Mouse (Mus musculus) spleen, adult 2 months (tissue): ENCODE results near the gene Usp45. TPM values are rescaled to one million over a fixed set of nuclear protein-coding genes. Genes with fewer than 3 reads are reported as not detected.

ENCODE experiments used
- DNase-seq, 2 experiments: peaks; one replicate each; pipeline versions ENCODE4 v3.0.0 to v3.0.0-alpha.2; 2012 to 2021; ENCODE audit warnings: low spot score in 2 of 2, low read depth in 1 of 2
- H3K27ac ChIP-seq: fragments of 200-500 bp; 2 replicates; pipeline ENCODE4 v1.5.1; 2012; ENCODE audit warnings: low read length, inconsistent platforms; ENCODE audit not compliant: insufficient read depth
- H3K27me3 ChIP-seq: fragments of 200-500 bp; 2 replicates; pipeline ENCODE4 v1.6.1; 2012; ENCODE audit warnings: mild to moderate bottlenecking, moderate library complexity, low read length, inconsistent platforms; ENCODE audit not compliant: control insufficient read depth, insufficient read depth
- H3K36me3 ChIP-seq: fragments of 200-500 bp; 2 replicates; pipeline ENCODE4 v1.6.1; 2012; ENCODE audit warnings: mild to moderate bottlenecking, low read length, inconsistent platforms; ENCODE audit not compliant: control insufficient read depth, insufficient read depth
- H3K4me1 ChIP-seq: fragments of 200-500 bp; 2 replicates; pipeline ENCODE4 v1.6.1; 2011; ENCODE audit warnings: inconsistent platforms; ENCODE audit not compliant: control insufficient read depth, insufficient read depth, insufficient read length
- H3K4me3 ChIP-seq: fragments of 200-500 bp; 2 replicates; pipeline ENCODE4 v1.5.1; 2011; ENCODE audit warnings: mild to moderate bottlenecking, inconsistent platforms; ENCODE audit not compliant: insufficient read depth, insufficient read length; ENCODE audit errors: extremely low read depth
- CTCF ChIP-seq: fragments of 200-500 bp; IDR thresholded peaks from 2 replicates; pipeline ENCODE4 v1.5.1; 2011; ENCODE audit warnings: mild to moderate bottlenecking, inconsistent platforms; ENCODE audit not compliant: insufficient read depth, insufficient read length, insufficient replicate concordance; ENCODE audit errors: extremely low read depth
- POLR2A ChIP-seq: fragments of 200-500 bp; IDR thresholded peaks from 2 replicates; pipeline ENCODE4 v1.6.1; 2011; ENCODE audit warnings: low read depth, low read length, inconsistent platforms
- WGBS: fragments of 180-500 bp; shearing (Covaris S2); methylation state at CpG from one replicate; pipeline ENCODE4 v1.1.7; 2018; 5-methylcytosine and 5-hydroxymethylcytosine counted together
- polyA plus RNA-seq: library from polyadenylated mRNA; depleted of rRNA; stranded (reverse); fragments of >200 nt; gene quantifications from 2 replicates; pipeline ENCODE4 v1.2.3, GENCODE M21; 2012

The Usp45 gene
- polyA plus RNA-seq, 1 experiment = 2.3 TPM

- peak; percentile 13 to 15 for DNase-seq
- 35% methylated on average over 2 of the region's 2 CpGs for WGBS
- peaks cover 18% of the 10 kb centered on the region for H3K36me3 ChIP-seq
Measured at GRCm38 (mm10) chr4:21814029-21814428, 47.1 kb downstream of the Usp45 start.

GRCm38 (mm10) chr4:21826616-21827015 lies 59.7 kb downstream of the Usp45 start:
- Histone ChIP-seq H3K4me3 (no peak overlapping the region), H3K27ac (no peak overlapping the region), H3K4me1 (no peaks in the 10 kb centered on the region), H3K36me3 (peaks cover 22% of the 10 kb centered on the region), H3K27me3 (no peaks in the 10 kb centered on the region)
- no peak for TF ChIP-seq CTCF
- no peak for DNase-seq
- 86% methylated on average over 2 of the region's 2 CpGs for WGBS

More at GRCm38 (mm10) chr4:21814029-21814428, 47.1 kb downstream of the Usp45 start:
- no peaks in the 10 kb centered on the region for H3K4me1 ChIP-seq
- no peak overlapping the region for H3K27ac ChIP-seq
- no peaks in the 10 kb centered on the region for H3K27me3 ChIP-seq
- H3K4me3 ChIP-seq = no peak overlapping the region
- TF ChIP-seq CTCF = peak; percentile 57; the same call in 1 of the 2 replicates
- TF ChIP-seq POLR2A = no peak

GRCm38 (mm10) chr4:21832844-21833243 lies 65.9 kb downstream of the Usp45 start:
- peaks cover 8% of the 10 kb centered on the region for H3K36me3 ChIP-seq
- WGBS = 97% methylated on average over 8 of the region's 8 CpGs

GRCm38 (mm10) chr4:21847481-21848286 lies 80.7 kb downstream of the Usp45 start, which contains the start of gene Pnisr:
TSS of gene Pnisr (plus strand) at chr4:21847583.
- WGBS = under 1% methylated on average over 50 of the region's 50 CpGs
- TF ChIP-seq POLR2A (peak; percentile 17; the same call in 1 of the 2 replicates), CTCF (peak; percentile 58; the same call in 1 of the 2 replicates)
- Histone ChIP-seq H3K4me1 (peaks cover 7% of the 10 kb centered on the region; the same call in 1 of the 2 replicates), H3K27me3 (no peaks in the 10 kb centered on the region), H3K27ac (peak within 1 kb of the TSS; percentile 95), H3K4me3 (peak within 1 kb of the TSS; percentile 86), H3K36me3 (no peaks in the 10 kb centered on the region)
- peak; percentile 87 to 98 for DNase-seq

More at GRCm38 (mm10) chr4:21832844-21833243, 65.9 kb downstream of the Usp45 start:
- no peaks in the 10 kb centered on the region for H3K27me3 ChIP-seq
- no peak for DNase-seq
- no peak for TF ChIP-seq POLR2A
- TF ChIP-seq CTCF = no peak
- H3K27ac ChIP-seq = no peak overlapping the region
- no peaks in the 10 kb centered on the region for H3K4me1 ChIP-seq
- no peak overlapping the region for H3K4me3 ChIP-seq

GRCm38 (mm10) chr4:21848287-21848630 lies 81.3 kb downstream of the Usp45 start:
- WGBS = 0% methylated on average over 24 of the region's 24 CpGs

GRCm38 (mm10) chr4:21857481-21857880 lies 90.5 kb downstream of the Usp45 start:
- no peak for DNase-seq
- Histone ChIP-seq H3K4me3 (no peak overlapping the region; the same call in 1 of the 2 replicates), H3K36me3 (peaks cover 39% of the 10 kb centered on the region), H3K27ac (no peak overlapping the region), H3K27me3 (no peaks in the 10 kb centered on the region), H3K4me1 (no peaks in the 10 kb centered on the region)
- no peak for TF ChIP-seq CTCF
- no peak for TF ChIP-seq POLR2A
- WGBS = 86% methylated on average over 1 of the region's 1 CpGs

More at GRCm38 (mm10) chr4:21848287-21848630, 81.3 kb downstream of the Usp45 start:
- H3K36me3 ChIP-seq = no peaks in the 10 kb centered on the region
- peak; percentile 75 to 84 for DNase-seq
- H3K27me3 ChIP-seq = no peaks in the 10 kb centered on the region
- peaks cover 7% of the 10 kb centered on the region; the same call in 1 of the 2 replicates for H3K4me1 ChIP-seq
- H3K27ac ChIP-seq = peak overlapping the region; percentile 95
- TF ChIP-seq CTCF (no peak), POLR2A (no peak; the same call in 1 of the 2 replicates)
- peak overlapping the region; percentile 86 for H3K4me3 ChIP-seq

- Histone ChIP-seq H3K27ac (no peak overlapping the region), H3K27me3 (no peaks in the 10 kb centered on the region), H3K36me3 (peaks cover 38% of the 10 kb centered on the region), H3K4me1 (no peaks in the 10 kb centered on the region), H3K4me3 (no peak overlapping the region)
- no peak for DNase-seq
- TF ChIP-seq POLR2A (no peak), CTCF (no peak)
- 43% methylated on average over 1 of the region's 1 CpGs for WGBS
Measured at GRCm38 (mm10) chr4:21865226-21865625, 98.3 kb downstream of the Usp45 start.
